Mouse (Mus musculus) cerebellum, adult 2 months (tissue): ENCODE results near the gene Ncam1. TPM values are rescaled to one million over a fixed set of nuclear protein-coding genes. Genes with fewer than 3 reads are reported as not detected.

Experiments used
- DNase-seq, 2 experiments: peaks; one replicate each; pipeline ENCODE4 v3.0.0; 2021
- H3K27ac ChIP-seq: fragments of 200-500 bp; 2 replicates; pipeline ENCODE4 v1.5.1; 2012; ENCODE audit warnings: low read length, control low read depth, inconsistent platforms; ENCODE audit not compliant: insufficient read depth
- H3K27me3 ChIP-seq: fragments of 200-500 bp; 2 replicates; pipeline ENCODE4 v1.6.1; 2012; ENCODE audit warnings: inconsistent platforms, mild to moderate bottlenecking, low read length, moderate library complexity; ENCODE audit not compliant: control insufficient read depth, insufficient read depth
- H3K4me1 ChIP-seq: fragments of 200-500 bp; 2 replicates; pipeline ENCODE4 v1.6.1; 2011; ENCODE audit warnings: low read length; ENCODE audit not compliant: control insufficient read depth, insufficient read depth
- H3K4me3 ChIP-seq: fragments of 200-500 bp; replicated peaks from 2 replicates; pipeline ENCODE3; 2011; ENCODE audit warnings: mild to moderate bottlenecking, low read depth, low read length, control low read depth; ENCODE audit not compliant: insufficient read depth
- CTCF ChIP-seq: fragments of 200-500 bp; IDR thresholded peaks from 2 replicates; pipeline ENCODE4 v1.5.1; 2011; ENCODE audit warnings: low read depth, mild to moderate bottlenecking, control low read depth, low read length, moderate library complexity, borderline replicate concordance; ENCODE audit not compliant: insufficient read depth
- POLR2A ChIP-seq: fragments of 200-500 bp; IDR thresholded peaks from 2 replicates; pipeline ENCODE4 v1.6.1; 2011; ENCODE audit warnings: low read length, control low read depth, borderline replicate concordance; ENCODE audit not compliant: insufficient read depth
- WGBS: fragments of 180-500 bp; shearing (Covaris S2); methylation state at CpG from one replicate; pipeline ENCODE4 v1.1.7; 2018; 5-methylcytosine and 5-hydroxymethylcytosine counted together
- polyA plus RNA-seq: library from polyadenylated mRNA; depleted of rRNA; stranded (reverse); fragments of >200 nt; gene quantifications from 2 replicates; pipeline ENCODE4 v1.2.3, GENCODE M21; 2012

The Ncam1 gene
- polyA plus RNA-seq, 1 experiment: 149 TPM

DNA sequence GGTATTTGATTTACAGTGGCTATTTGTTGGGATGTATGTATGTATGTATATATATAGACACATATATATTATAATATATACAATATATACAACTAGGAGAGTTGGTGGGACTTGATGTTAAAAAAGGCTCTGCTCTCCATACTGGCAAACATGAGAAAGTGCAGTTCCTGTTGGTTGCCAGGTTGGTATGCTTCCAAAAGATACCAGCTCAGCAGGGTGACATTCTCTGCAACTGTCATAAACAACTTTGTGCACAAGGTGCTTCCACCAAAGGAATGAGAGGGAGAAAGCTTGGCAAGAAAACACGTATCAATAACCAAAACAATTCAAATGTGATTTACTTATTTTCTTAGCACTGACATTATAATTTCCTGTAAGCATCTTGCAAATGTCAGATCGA is 232.9 kb downstream of the Ncam1 start:
- DNase-seq: peak; percentile 42 to 60
- 40% methylated on average over 2 of the region's 2 CpGs for WGBS
- no peaks in the 10 kb centered on the region for H3K27me3 ChIP-seq
- H3K27ac ChIP-seq: no peak overlapping the region
- H3K4me3 ChIP-seq: no peak overlapping the region
- peaks cover 13% of the 10 kb centered on the region for H3K4me1 ChIP-seq
- TF ChIP-seq CTCF (no peak), POLR2A (no peak)

- Histone ChIP-seq H3K4me1 (no peaks in the 10 kb centered on the region), H3K27me3 (no peaks in the 10 kb centered on the region), H3K27ac (no peak overlapping the region), H3K4me3 (no peak overlapping the region)
- WGBS: 99% methylated on average over 2 of the region's 2 CpGs
- no peak for DNase-seq
- TF ChIP-seq CTCF (no peak), POLR2A (no peak)
Observed at GRCm38 (mm10) chr9:49558941-49559340, 239.8 kb downstream of the Ncam1 start.

DNA sequence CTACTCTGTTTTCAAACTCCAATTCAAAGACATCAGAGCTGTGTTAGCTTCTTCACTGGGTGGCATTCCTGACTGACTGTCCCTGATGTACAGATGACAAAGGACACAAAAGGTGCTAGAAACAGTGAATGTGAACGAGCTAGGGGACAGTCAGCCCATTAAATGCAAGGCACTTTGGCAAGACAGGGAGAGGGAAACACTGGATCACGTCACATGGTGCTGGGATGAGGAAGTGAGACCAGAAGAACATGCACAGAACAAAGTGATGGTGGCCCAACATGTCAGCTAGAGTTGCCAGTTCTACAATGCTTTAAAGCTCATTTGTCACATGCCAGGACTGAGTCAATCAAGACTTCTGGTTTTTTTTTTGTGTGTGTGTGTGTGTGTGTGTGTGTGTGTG is 247.4 kb downstream of the Ncam1 start:
- TF ChIP-seq CTCF (no peak), POLR2A (no peak)
- Histone ChIP-seq H3K27me3 (no peaks in the 10 kb centered on the region), H3K27ac (no peak overlapping the region), H3K4me1 (no peaks in the 10 kb centered on the region), H3K4me3 (no peak overlapping the region)
- WGBS: 72% methylated on average over 2 of the region's 2 CpGs
- no peak for DNase-seq

GRCm38 (mm10) chr9:49542593-49542992 is 256.1 kb downstream of the Ncam1 start:
- H3K4me3 ChIP-seq: no peak overlapping the region
- no peak for DNase-seq
- 91% methylated on average over 4 of the region's 4 CpGs for WGBS
- H3K4me1 ChIP-seq: no peaks in the 10 kb centered on the region
- no peak overlapping the region for H3K27ac ChIP-seq
- H3K27me3 ChIP-seq: no peaks in the 10 kb centered on the region
- TF ChIP-seq POLR2A (no peak), CTCF (no peak)

- no peak overlapping the region for H3K27ac ChIP-seq
- 34% methylated on average over 6 of the region's 6 CpGs for WGBS
- no peaks in the 10 kb centered on the region for H3K4me1 ChIP-seq
- no peak overlapping the region for H3K4me3 ChIP-seq
- TF ChIP-seq POLR2A (no peak), CTCF (no peak)
- DNase-seq: no peak
- no peaks in the 10 kb centered on the region for H3K27me3 ChIP-seq
Observed at GRCm38 (mm10) chr9:49537814-49538213, 260.9 kb downstream of the Ncam1 start.

- TF ChIP-seq CTCF (no peak), POLR2A (no peak)
- Histone ChIP-seq H3K4me1 (no peaks in the 10 kb centered on the region), H3K27ac (no peak overlapping the region), H3K27me3 (no peaks in the 10 kb centered on the region), H3K4me3 (no peak overlapping the region)
- DNase-seq: no peak
- WGBS: 65% methylated on average over 6 of the region's 6 CpGs
Observed at GRCm38 (mm10) chr9:49536593-49536992, 262.1 kb downstream of the Ncam1 start.

GRCm38 (mm10) chr9:49534958-49535357 is 263.8 kb downstream of the Ncam1 start:
- Histone ChIP-seq H3K27me3 (no peaks in the 10 kb centered on the region), H3K4me3 (no peak overlapping the region), H3K27ac (no peak overlapping the region), H3K4me1 (no peaks in the 10 kb centered on the region)
- DNase-seq: no peak
- no peak for TF ChIP-seq POLR2A
- no peak for TF ChIP-seq CTCF
- WGBS: 55% methylated on average over 4 of the region's 4 CpGs

- H3K4me3 ChIP-seq: no peak overlapping the region
- no peak overlapping the region for H3K27ac ChIP-seq
- H3K27me3 ChIP-seq: no peaks in the 10 kb centered on the region
- H3K4me1 ChIP-seq: no peaks in the 10 kb centered on the region
- 48% methylated on average over 8 of the region's 8 CpGs for WGBS
- TF ChIP-seq POLR2A: no peak
- no peak for TF ChIP-seq CTCF
- no peak for DNase-seq
Observed at GRCm38 (mm10) chr9:49533912-49534491, 264.7 kb downstream of the Ncam1 start.

- no peak for DNase-seq
- TF ChIP-seq CTCF (no peak), POLR2A (no peak)
- Histone ChIP-seq H3K4me1 (no peaks in the 10 kb centered on the region), H3K27me3 (no peaks in the 10 kb centered on the region), H3K4me3 (no peak overlapping the region), H3K27ac (no peak overlapping the region)
- 76% methylated on average over 7 of the region's 7 CpGs for WGBS
Observed at GRCm38 (mm10) chr9:49533455-49533854, 265.3 kb downstream of the Ncam1 start.
